In the genomic region with DNA sequence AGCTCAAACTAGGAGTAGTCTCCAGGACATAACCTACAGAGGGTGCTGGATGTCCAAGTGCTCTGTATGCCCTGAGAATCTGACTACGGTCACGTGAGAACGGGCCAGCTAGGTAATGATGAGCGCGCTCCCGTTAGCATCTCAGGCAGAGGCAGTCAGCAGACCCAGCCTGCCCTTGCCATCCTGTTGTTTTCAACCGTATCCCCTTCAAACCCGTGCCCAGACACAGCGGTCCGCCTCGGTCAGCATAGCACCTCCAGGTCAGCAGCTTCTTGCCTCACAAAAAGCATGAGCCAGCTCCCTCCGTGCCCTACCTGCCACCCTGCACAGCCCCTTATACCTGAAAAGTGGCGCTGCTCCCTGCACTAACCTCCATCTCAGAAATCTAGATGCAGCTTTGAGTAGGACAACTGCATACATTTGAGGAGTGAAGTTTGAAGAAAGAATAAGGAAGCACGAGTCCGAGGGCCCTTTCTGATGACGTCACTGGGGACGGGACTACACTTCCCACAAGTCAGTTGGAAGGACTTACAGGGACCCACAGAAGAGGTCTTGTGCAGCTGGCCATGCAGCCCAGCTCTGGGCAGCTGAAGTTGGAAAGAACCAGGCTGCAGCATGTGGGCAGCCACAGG, we compare ENCODE assay signal across 7 mouse cellular contexts. TPM values are rescaled to one million over a fixed set of nuclear protein-coding genes. Genes with fewer than 3 reads are reported as not detected.
DNase-seq lines count a peak whose midpoint lies in the region; ATAC-seq lines count a peak whose summit lies in the region.

No protein-coding gene starts in this region.

- H3K4me1 ChIP-seq in embryonic facial prominence, embryonic 11.5 days (ENCODE audit: control insufficient read depth, insufficient read depth, low read length), result no peaks in the 10 kb centered on the region
- H3K4me1 ChIP-seq in limb, embryonic 10.5 days, result peaks cover 10% of the 10 kb centered on the region; the same call in 1 of the 2 replicates
- peaks cover 18% of the 10 kb centered on the region for H3K4me1 ChIP-seq in midbrain, embryonic 13.5 days (replicated peaks)

- H3K36me3 ChIP-seq in embryonic facial prominence, embryonic 11.5 days (replicated peaks; ENCODE audit: control insufficient read depth, insufficient read depth, low read depth, low read length), result no peaks in the 10 kb centered on the region
- no peaks in the 10 kb centered on the region for H3K36me3 ChIP-seq in limb, embryonic 10.5 days
- no peaks in the 10 kb centered on the region for H3K36me3 ChIP-seq in midbrain, embryonic 13.5 days

- under 1% methylated on average over 17 of the region's 17 CpGs for WGBS in embryonic facial prominence, embryonic 11.5 days
- under 1% methylated on average over 17 of the region's 17 CpGs for WGBS in limb, embryonic 10.5 days
- WGBS in midbrain, embryonic 13.5 days, result 1% methylated on average over 17 of the region's 17 CpGs

- H3K27me3 ChIP-seq in embryonic facial prominence, embryonic 11.5 days (ENCODE audit: control insufficient read depth, insufficient read depth, low read length), result no peaks in the 10 kb centered on the region
- no peaks in the 10 kb centered on the region for H3K27me3 ChIP-seq in limb, embryonic 10.5 days (ENCODE audit: low read depth, poor library complexity, severe bottlenecking)
- no peaks in the 10 kb centered on the region for H3K27me3 ChIP-seq in midbrain, embryonic 13.5 days

- ATAC-seq in embryonic facial prominence, embryonic 11.5 days (replicated peaks; ENCODE audit: insufficient number of reproducible peaks, low FRiP score, low TSS enrichment, low read depth), result peak; percentile 94
- peak; percentile 91 for ATAC-seq in granulocyte monocyte progenitor cell, adult 5-6 weeks (replicated peaks; ENCODE audit: poor library complexity, severe bottlenecking)
- ATAC-seq in midbrain, embryonic 13.5 days, result peak; percentile 96

- peak overlapping the region; percentile 84 for H3K9ac ChIP-seq in embryonic facial prominence, embryonic 11.5 days (replicated peaks; ENCODE audit: low read length)
- peak overlapping the region; percentile 85 for H3K9ac ChIP-seq in midbrain, embryonic 13.5 days (replicated peaks)

- no peak overlapping the region for H3K27ac ChIP-seq in embryonic facial prominence, embryonic 11.5 days (replicated peaks; ENCODE audit: low read depth, low read length)
- H3K27ac ChIP-seq in limb, embryonic 10.5 days, result peak overlapping the region; percentile 85
- peak overlapping the region; percentile 39; the same call in 1 of the 2 replicates for H3K27ac ChIP-seq in midbrain, embryonic 13.5 days

- peak overlapping the region; percentile 53 for H3K4me2 ChIP-seq in embryonic facial prominence, embryonic 11.5 days (ENCODE audit: low read depth, low read length)
- H3K4me2 ChIP-seq in midbrain, embryonic 13.5 days (replicated peaks), result peak overlapping the region; percentile 65

- peak overlapping the region; percentile 65 for H3K4me3 ChIP-seq in embryonic facial prominence, embryonic 11.5 days (ENCODE audit: low read depth, low read length)
- peak overlapping the region; percentile 76 for H3K4me3 ChIP-seq in limb, embryonic 10.5 days
- H3K4me3 ChIP-seq in midbrain, embryonic 13.5 days (replicated peaks), result peak overlapping the region; percentile 87

- H3K9me3 ChIP-seq in embryonic facial prominence, embryonic 11.5 days (replicated peaks; ENCODE audit: control insufficient read depth, low read length), result no peaks in the 10 kb centered on the region
- no peaks in the 10 kb centered on the region for H3K9me3 ChIP-seq in limb, embryonic 10.5 days (replicated peaks)
- no peaks in the 10 kb centered on the region for H3K9me3 ChIP-seq in midbrain, embryonic 13.5 days

- DNase-seq in adrenal gland, postnatal 14 days, result peak; percentile 91
- peak; percentile 93 for DNase-seq in embryonic facial prominence, embryonic 11.5 days (ENCODE audit: low spot score)
- peak; percentile 92 for DNase-seq in kidney, adult 11 months
- DNase-seq in limb, embryonic 10.5 days (ENCODE audit: low spot score), result peak; percentile 82
- peak; percentile 68 for DNase-seq in spleen, adult 12 weeks (ENCODE audit: low spot score)

RNA-seq across cellular contexts. Expression of gene Zfp65, which starts 5.0 kb away (rescaled TPM):
- total RNA-seq in adrenal gland, postnatal 14 days (2021), result 8.1 and 14.6 TPM in 2 replicates
- 3.8 and 4.1 TPM in 2 replicates for polyA plus RNA-seq in embryonic facial prominence, embryonic 11.5 days (2014; fragmentation: Nextera tagmentation; extraction: Ambion mirVana)
- 12.1 and 12.6 TPM in 2 replicates for total RNA-seq in granulocyte monocyte progenitor cell, adult 5-6 weeks (2014; fragmentation: Nextera tagmentation)
- total RNA-seq in granulocyte monocyte progenitor cell, adult 5-6 weeks (2017), result 12.1 and 18.0 TPM in 2 replicates
- 6.2 and 8.9 TPM in 2 replicates for polyA plus RNA-seq in limb, embryonic 10.5 days (2016; fragmentation: Nextera tagmentation; extraction: Ambion mirVana)
- polyA plus RNA-seq in midbrain, embryonic 13.5 days (2015; fragmentation: Nextera tagmentation; extraction: Ambion mirVana), result 9.8 and 10.3 TPM in 2 replicates

RNA-seq across cellular contexts. Expression of gene Zfp85, which starts 31.1 kb away (rescaled TPM):
- 4.0 and 4.8 TPM in 2 replicates for total RNA-seq in adrenal gland, postnatal 14 days (2021)
- 7.7 and 8.0 TPM in 2 replicates for polyA plus RNA-seq in embryonic facial prominence, embryonic 11.5 days (2014; fragmentation: Nextera tagmentation; extraction: Ambion mirVana)
- total RNA-seq in granulocyte monocyte progenitor cell, adult 5-6 weeks (2014; fragmentation: Nextera tagmentation), result 6.3 and 7.5 TPM in 2 replicates
- 7.3 and 7.8 TPM in 2 replicates for total RNA-seq in granulocyte monocyte progenitor cell, adult 5-6 weeks (2017)
- 4.3 and 4.7 TPM in 2 replicates for polyA plus RNA-seq in limb, embryonic 10.5 days (2016; fragmentation: Nextera tagmentation; extraction: Ambion mirVana)
- 8.0 and 8.7 TPM in 2 replicates for polyA plus RNA-seq in midbrain, embryonic 13.5 days (2015; fragmentation: Nextera tagmentation; extraction: Ambion mirVana)

RNA-seq across cellular contexts. Expression of gene Zfp738, which starts 37.1 kb away (rescaled TPM):
- 8.4 and 11.7 TPM in 2 replicates for total RNA-seq in adrenal gland, postnatal 14 days (2021)
- polyA plus RNA-seq in embryonic facial prominence, embryonic 11.5 days (2014; fragmentation: Nextera tagmentation; extraction: Ambion mirVana), result 11.8 and 12.5 TPM in 2 replicates
- 26.8 and 28.6 TPM in 2 replicates for total RNA-seq in granulocyte monocyte progenitor cell, adult 5-6 weeks (2014; fragmentation: Nextera tagmentation)
- total RNA-seq in granulocyte monocyte progenitor cell, adult 5-6 weeks (2017), result 6.9 and 27.3 TPM in 2 replicates
- polyA plus RNA-seq in limb, embryonic 10.5 days (2016; fragmentation: Nextera tagmentation; extraction: Ambion mirVana), result 9.9 and 12.1 TPM in 2 replicates
- 15.4 and 18.3 TPM in 2 replicates for polyA plus RNA-seq in midbrain, embryonic 13.5 days (2015; fragmentation: Nextera tagmentation; extraction: Ambion mirVana)

RNA-seq across cellular contexts. Expression of gene Zfp493, which starts 55.5 kb away (rescaled TPM):
- 2.3 and 2.9 TPM in 2 replicates for total RNA-seq in adrenal gland, postnatal 14 days (2021)
- polyA plus RNA-seq in embryonic facial prominence, embryonic 11.5 days (2014; fragmentation: Nextera tagmentation; extraction: Ambion mirVana), result 3.8 and 5.5 TPM in 2 replicates
- 2.7 and 3.6 TPM in 2 replicates for total RNA-seq in granulocyte monocyte progenitor cell, adult 5-6 weeks (2014; fragmentation: Nextera tagmentation)
- 3.0 and 3.9 TPM in 2 replicates for total RNA-seq in granulocyte monocyte progenitor cell, adult 5-6 weeks (2017)
- polyA plus RNA-seq in limb, embryonic 10.5 days (2016; fragmentation: Nextera tagmentation; extraction: Ambion mirVana), result 2.9 and 3.6 TPM in 2 replicates
- polyA plus RNA-seq in midbrain, embryonic 13.5 days (2015; fragmentation: Nextera tagmentation; extraction: Ambion mirVana), result 3.5 and 3.6 TPM in 2 replicates
